Mouse (Mus musculus) kidney, embryonic 14.5 days (tissue): Measurements from ENCODE around the gene Rbms1. TPM values are rescaled to one million over a fixed set of nuclear protein-coding genes. Genes with fewer than 3 reads are reported as not detected.

Experiments
- ATAC-seq: fragments of 200-750 bp; cut with Nextera tagmentation; 2 replicates; pipeline ENCODE4 v1.8.0; 2017; ENCODE audit warnings: moderate number of reproducible peaks, mild to moderate bottlenecking, moderate TSS enrichment, moderate library complexity; ENCODE audit not compliant: low FRiP score, low TSS enrichment
- H3K27ac ChIP-seq: fragments of 300-500 bp; sonication (generic); 2 replicates; pipeline ENCODE4 v1.5.1; 2014; ENCODE audit warnings: low read depth, mild to moderate bottlenecking, low read length, moderate library complexity, mixed read lengths
- H3K27me3 ChIP-seq: fragments of 300-500 bp; sonication (generic); 2 replicates; pipeline ENCODE4 v1.6.1; 2014; ENCODE audit warnings: mild to moderate bottlenecking, low read length; ENCODE audit not compliant: control insufficient read depth, insufficient read depth
- H3K36me3 ChIP-seq: fragments of 300-500 bp; sonication (generic); 2 replicates; pipeline ENCODE4 v1.6.1; 2014; ENCODE audit warnings: low read length, mixed read lengths; ENCODE audit not compliant: control insufficient read depth, insufficient read depth
- H3K4me1 ChIP-seq: fragments of 300-500 bp; sonication (generic); 2 replicates; pipeline ENCODE4 v1.6.1; 2014; ENCODE audit warnings: low read length, mixed read lengths; ENCODE audit not compliant: control insufficient read depth, insufficient read depth
- H3K4me2 ChIP-seq: fragments of 300-500 bp; sonication (generic); replicated peaks from 2 replicates; pipeline ENCODE4 v1.6.1; 2014; ENCODE audit warnings: low read depth, mild to moderate bottlenecking, low read length
- H3K4me3 ChIP-seq: fragments of 300-500 bp; sonication (generic); 2 replicates; pipeline ENCODE4 v1.5.1; 2014; ENCODE audit warnings: mild to moderate bottlenecking, low read length
- H3K9ac ChIP-seq: fragments of 300-500 bp; sonication (generic); 2 replicates; pipeline ENCODE4 v1.6.1; 2014; ENCODE audit warnings: low read depth, mild to moderate bottlenecking, low read length, moderate library complexity
- H3K9me3 ChIP-seq: fragments of 300-500 bp; sonication (generic); 2 replicates; pipeline ENCODE4 v1.6.1; 2016; ENCODE audit warnings: low read length; ENCODE audit not compliant: control insufficient read depth
- WGBS: fragments of 180-500 bp; shearing (Covaris S2); extraction: QIAGEN DNeasy Blood & Tissue Kit; methylation state at CpG from one replicate; pipeline ENCODE4 v1.1.7; 2014; 5-methylcytosine and 5-hydroxymethylcytosine counted together
- polyA plus RNA-seq: library from polyadenylated mRNA; unstranded; fragments of >200 nt; fragmentation: Nextera tagmentation; extraction: Ambion mirVana; gene quantifications from 2 replicates; pipeline ENCODE4 v1.2.1, GENCODE M21; 2014

The Rbms1 gene
- polyA plus RNA-seq, 1 experiment from 2014 or later, result 115 TPM

GRCm38 (mm10) chr2:60807341-60808195 is 155.4 kb downstream of the Rbms1 start:
- Histone ChIP-seq H3K4me1 (peaks cover 54% of the 10 kb centered on the region), H3K4me2 (no peak overlapping the region), H3K27ac (no peak overlapping the region; the same call in 1 of the 2 replicates), H3K27me3 (no peaks in the 10 kb centered on the region), H3K4me3 (no peak overlapping the region), H3K36me3 (no peaks in the 10 kb centered on the region), H3K9me3 (no peaks in the 10 kb centered on the region), H3K9ac (no peak overlapping the region)
- ATAC-seq, result no peak
- WGBS, result 47% methylated on average over 11 of the region's 11 CpGs

GRCm38 (mm10) chr2:60804763-60805162 is 158.2 kb downstream of the Rbms1 start:
- Histone ChIP-seq H3K36me3 (no peaks in the 10 kb centered on the region; the same call in 1 of the 2 replicates), H3K27ac (no peak overlapping the region), H3K9ac (no peak overlapping the region), H3K4me2 (no peak overlapping the region), H3K4me1 (peaks cover 67% of the 10 kb centered on the region), H3K27me3 (no peaks in the 10 kb centered on the region), H3K4me3 (no peak overlapping the region), H3K9me3 (no peaks in the 10 kb centered on the region)
- no peak for ATAC-seq
- 49% methylated on average over 7 of the region's 7 CpGs for WGBS

- Histone ChIP-seq H3K9me3 (no peaks in the 10 kb centered on the region), H3K36me3 (no peaks in the 10 kb centered on the region; the same call in 1 of the 2 replicates), H3K4me3 (no peak overlapping the region), H3K4me2 (no peak overlapping the region), H3K27ac (no peak overlapping the region), H3K9ac (no peak overlapping the region), H3K4me1 (peaks cover 53% of the 10 kb centered on the region), H3K27me3 (no peaks in the 10 kb centered on the region)
- WGBS, result 86% methylated on average over 6 of the region's 6 CpGs
- ATAC-seq, result no peak
These were observed 159.6 kb downstream of the Rbms1 start for GRCm38 (mm10) chr2:60803377-60803776.

- H3K9ac ChIP-seq, result no peak overlapping the region
- H3K4me3 ChIP-seq, result no peak overlapping the region
- no peaks in the 10 kb centered on the region; the same call in 1 of the 2 replicates for H3K36me3 ChIP-seq
- no peak overlapping the region for H3K4me2 ChIP-seq
- H3K9me3 ChIP-seq, result no peaks in the 10 kb centered on the region
- WGBS, result 36% methylated on average over 8 of the region's 8 CpGs
- H3K4me1 ChIP-seq, result peaks cover 48% of the 10 kb centered on the region
- H3K27ac ChIP-seq, result no peak overlapping the region
- no peak for ATAC-seq
- H3K27me3 ChIP-seq, result no peaks in the 10 kb centered on the region
These were observed 160.2 kb downstream of the Rbms1 start for GRCm38 (mm10) chr2:60802828-60803227.

- H3K27me3 ChIP-seq, result no peaks in the 10 kb centered on the region
- no peak for ATAC-seq
- no peak overlapping the region for H3K4me3 ChIP-seq
- WGBS, result 31% methylated on average over 4 of the region's 4 CpGs
- no peaks in the 10 kb centered on the region; the same call in 1 of the 2 replicates for H3K36me3 ChIP-seq
- no peak overlapping the region for H3K9ac ChIP-seq
- H3K27ac ChIP-seq, result no peak overlapping the region
- H3K4me1 ChIP-seq, result peaks cover 41% of the 10 kb centered on the region
- no peaks in the 10 kb centered on the region for H3K9me3 ChIP-seq
- no peak overlapping the region for H3K4me2 ChIP-seq
These were observed 160.8 kb downstream of the Rbms1 start for GRCm38 (mm10) chr2:60802191-60802590.

- Histone ChIP-seq H3K36me3 (no peaks in the 10 kb centered on the region; the same call in 1 of the 2 replicates), H3K9me3 (no peaks in the 10 kb centered on the region), H3K4me3 (peak overlapping the region; percentile 14; the same call in 1 of the 2 replicates), H3K4me2 (peak overlapping the region; percentile 31), H3K27ac (no peak overlapping the region), H3K9ac (no peak overlapping the region), H3K4me1 (peaks cover 39% of the 10 kb centered on the region), H3K27me3 (no peaks in the 10 kb centered on the region)
- WGBS, result 52% methylated on average over 12 of the region's 12 CpGs
- ATAC-seq, result no peak; the same call in 1 of the 2 replicates
These were observed 161.3 kb downstream of the Rbms1 start for GRCm38 (mm10) chr2:60801571-60802155.

GRCm38 (mm10) chr2:60800921-60801558 is 162.0 kb downstream of the Rbms1 start:
- 23% methylated on average over 15 of the region's 15 CpGs for WGBS
- Histone ChIP-seq H3K36me3 (peaks cover 4% of the 10 kb centered on the region; the same call in 1 of the 2 replicates), H3K4me3 (peak overlapping the region; percentile 14; the same call in 1 of the 2 replicates), H3K27me3 (no peaks in the 10 kb centered on the region), H3K27ac (no peak overlapping the region), H3K9ac (peak overlapping the region; percentile 42), H3K4me2 (peak overlapping the region; percentile 31), H3K4me1 (peaks cover 39% of the 10 kb centered on the region), H3K9me3 (no peaks in the 10 kb centered on the region)
- peak; percentile 89 for ATAC-seq

- 91% methylated on average over 7 of the region's 7 CpGs for WGBS
- H3K27me3 ChIP-seq, result no peaks in the 10 kb centered on the region
- H3K4me3 ChIP-seq, result no peak overlapping the region
- H3K27ac ChIP-seq, result no peak overlapping the region
- ATAC-seq, result no peak
- no peak overlapping the region for H3K4me2 ChIP-seq
- H3K36me3 ChIP-seq, result peaks cover 13% of the 10 kb centered on the region
- H3K4me1 ChIP-seq, result peaks cover 33% of the 10 kb centered on the region
- H3K9ac ChIP-seq, result no peak overlapping the region
- no peaks in the 10 kb centered on the region for H3K9me3 ChIP-seq
These were observed 163.2 kb downstream of the Rbms1 start for GRCm38 (mm10) chr2:60799816-60800215.
